Mouse (Mus musculus): ENCODE measurements around the gene S100a5.

S100a5 gene

DNA sequence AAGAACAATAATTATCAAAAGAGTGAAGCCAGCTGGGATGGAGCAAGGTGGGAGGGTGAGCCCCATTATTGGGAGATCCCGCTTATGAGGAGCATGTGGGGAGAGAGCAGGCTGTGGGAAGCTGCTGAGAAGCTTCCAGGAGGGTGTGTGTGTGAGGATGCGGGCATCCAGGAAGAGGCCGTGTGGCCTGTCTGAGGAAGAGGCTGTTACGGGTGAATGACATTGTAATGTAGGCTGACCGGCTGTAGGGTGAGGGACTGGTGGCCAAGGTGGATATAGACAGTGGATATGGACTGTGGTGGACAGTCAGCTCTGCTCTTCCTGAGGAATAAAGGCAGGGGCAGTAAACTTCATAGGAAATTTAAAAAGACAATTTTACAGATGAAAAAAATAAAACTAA lies 17.2 kb downstream of the S100a5 start:
- no peak for DNase-seq (ENCODE audit: low read depth, low spot score)

- no peak for DNase-seq (ENCODE audit: low read depth, low spot score)
Observed at GRCm38 (mm10) chr3:90626266-90627021, 18.1 kb downstream of the S100a5 start.

- DNase-seq (ENCODE audit: low read depth, low spot score): no peak
Observed at GRCm38 (mm10) chr3:90627366-90627765, 19.0 kb downstream of the S100a5 start.

- no peak for DNase-seq (ENCODE audit: low read depth, low spot score)
Observed at GRCm38 (mm10) chr3:90627807-90628206, 19.5 kb downstream of the S100a5 start.

DNA sequence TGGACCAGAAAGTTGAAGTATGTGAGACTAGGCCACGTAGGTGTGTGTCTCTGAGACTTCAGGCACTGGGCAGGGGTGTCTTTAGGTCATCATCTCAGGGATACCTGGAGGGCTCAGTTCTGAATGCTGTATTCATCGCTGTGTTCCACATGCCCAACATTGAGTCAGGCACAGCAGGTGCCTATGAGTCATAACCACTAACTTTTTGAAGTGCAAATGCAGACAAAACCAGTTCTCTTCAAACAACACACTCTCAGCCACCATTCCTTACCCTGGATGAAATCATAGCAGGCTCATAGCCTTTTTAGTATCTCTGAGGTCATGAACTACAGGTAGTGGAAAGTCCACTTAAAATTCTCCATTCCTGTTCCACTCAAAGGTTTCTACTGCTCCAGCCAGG lies 21.0 kb downstream of the S100a5 start:
- DNase-seq (ENCODE audit: low read depth, low spot score): no peak

- no peak for DNase-seq (ENCODE audit: low read depth, low spot score)
Observed at GRCm38 (mm10) chr3:90631984-90632383, 23.7 kb downstream of the S100a5 start.

- no peak for DNase-seq (ENCODE audit: low read depth, low spot score)
Observed at GRCm38 (mm10) chr3:90638511-90639275, 30.4 kb downstream of the S100a5 start.

DNA sequence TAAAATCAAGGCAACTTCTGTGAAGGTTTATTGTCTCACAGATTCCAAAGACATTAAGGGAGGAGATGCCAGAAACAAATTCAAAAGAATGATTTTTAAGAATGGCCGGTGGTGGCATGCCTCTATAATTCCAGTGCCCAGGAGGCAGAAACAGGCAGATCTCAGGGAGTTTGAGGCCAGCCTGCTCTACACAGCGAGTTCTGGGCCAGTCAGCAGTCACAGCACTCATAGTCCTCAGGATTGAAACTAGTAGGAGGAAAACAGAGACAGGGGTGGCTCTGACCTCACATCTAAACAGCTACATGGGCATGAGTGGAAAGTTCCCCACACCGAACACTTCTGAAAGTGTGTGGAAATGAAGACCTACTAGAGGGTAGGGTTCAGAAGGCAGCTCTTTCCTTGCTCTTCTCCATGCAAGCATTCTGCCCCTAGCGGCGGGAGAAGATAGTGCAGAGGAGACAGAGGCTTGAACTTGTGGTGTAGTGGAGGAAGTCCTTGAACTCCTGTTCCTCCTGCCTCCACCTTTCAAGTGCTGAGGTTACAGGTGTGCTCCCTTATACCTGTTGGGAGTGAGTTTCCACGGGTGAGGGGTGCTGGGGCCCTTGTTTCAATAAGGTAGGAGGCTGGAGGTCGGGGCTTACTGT lies 31.3 kb downstream of the S100a5 start:
- no peak for DNase-seq (ENCODE audit: low read depth, low spot score)

GRCm38 (mm10) chr3:90640981-90641380 lies 32.7 kb downstream of the S100a5 start:
- no peak for DNase-seq (ENCODE audit: low read depth, low spot score)

- no peak for DNase-seq (ENCODE audit: low read depth, low spot score)
Observed at GRCm38 (mm10) chr3:90644220-90644619, 35.9 kb downstream of the S100a5 start.

DNA sequence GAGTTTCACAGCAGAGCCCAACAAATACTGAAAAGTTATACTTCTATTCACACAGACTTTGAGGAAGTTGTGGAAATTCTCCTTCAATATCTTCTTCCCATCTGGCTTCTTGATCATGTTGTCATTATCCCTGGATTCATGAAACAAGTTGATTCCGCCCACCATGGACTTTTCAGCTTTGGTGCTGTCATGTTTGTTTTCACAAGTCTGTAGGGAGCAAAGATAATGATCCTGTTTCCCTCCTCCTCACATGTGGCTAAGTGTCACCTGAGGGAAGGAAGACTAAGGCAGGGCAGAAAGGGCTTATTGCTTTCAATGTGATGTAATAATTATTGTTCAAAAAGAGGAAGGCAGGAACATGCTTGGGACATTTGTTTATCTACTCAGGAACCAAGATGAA lies 39.0 kb downstream of the S100a5 start:
- DNase-seq (ENCODE audit: low read depth, low spot score): no peak

DNA sequence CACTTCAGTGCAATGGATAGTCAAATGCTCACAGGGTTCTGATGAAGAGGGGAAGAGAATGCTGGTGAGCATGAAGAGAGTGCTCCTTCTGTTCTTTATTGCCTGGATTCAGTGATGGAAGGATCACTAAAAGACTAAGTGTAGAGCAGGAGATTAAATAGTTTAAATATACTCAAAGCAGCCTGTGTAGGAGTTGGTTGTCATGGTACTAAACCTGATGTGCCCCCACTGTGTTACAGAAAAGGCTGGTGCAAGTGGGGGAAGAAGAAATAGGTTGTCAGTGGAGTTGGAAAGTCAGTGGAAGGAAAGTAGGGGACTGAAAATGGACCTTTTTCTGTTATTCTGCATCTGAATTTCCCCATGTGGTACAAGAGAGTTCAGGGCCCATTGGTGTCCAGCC lies 40.7 kb downstream of the S100a5 start:
- peak; percentile 61 for DNase-seq (ENCODE audit: low read depth, low spot score)

GRCm38 (mm10) chr3:90649832-90650231 lies 41.5 kb downstream of the S100a5 start:
- DNase-seq (ENCODE audit: low read depth, low spot score): no peak

DNA sequence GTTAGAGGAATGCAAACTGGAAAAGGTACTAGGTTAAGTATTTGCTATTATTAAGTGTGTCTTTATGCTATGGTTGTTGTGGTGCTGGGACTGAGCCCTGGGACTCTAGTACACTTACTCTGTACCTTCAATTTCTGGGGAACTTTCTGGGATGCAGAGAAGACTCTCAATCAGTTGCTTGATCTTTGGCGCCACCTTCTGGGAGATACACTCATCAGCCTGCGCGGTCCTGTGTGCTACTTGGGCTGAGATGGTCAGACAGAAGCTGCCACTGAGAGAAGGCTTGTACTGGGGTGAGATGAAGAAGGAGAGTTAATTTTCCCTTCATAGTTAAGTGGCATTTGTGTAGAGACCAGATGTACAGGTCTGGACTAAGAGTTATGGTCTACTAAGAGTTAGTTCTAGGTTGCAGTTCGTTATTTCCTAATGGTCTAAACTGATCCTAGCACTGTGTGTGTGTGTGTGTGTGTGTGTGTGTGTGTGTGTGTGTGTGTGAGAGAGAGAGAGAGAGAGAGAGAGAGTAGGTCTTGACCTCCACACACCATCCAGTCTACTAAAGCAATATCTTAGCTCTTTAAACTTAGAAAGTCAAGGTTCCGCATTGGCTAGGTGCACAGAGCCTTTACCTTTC lies 44.7 kb downstream of the S100a5 start:
- DNase-seq (ENCODE audit: low read depth, low spot score): peak; percentile 54

- DNase-seq (ENCODE audit: low read depth, low spot score): no peak
Observed at GRCm38 (mm10) chr3:90653717-90654116, 45.4 kb downstream of the S100a5 start, which contains the start of gene S100a7a. TSS of gene S100a7a (plus strand) at chr3:90654017.

GRCm38 (mm10) chr3:90657405-90657804 lies 49.1 kb downstream of the S100a5 start:
- no peak for DNase-seq (ENCODE audit: low read depth, low spot score)

GRCm38 (mm10) chr3:90659364-90660044 lies 51.2 kb downstream of the S100a5 start:
- DNase-seq (ENCODE audit: low read depth, low spot score): no peak
